Mouse (Mus musculus) neural tube, embryonic 15.5 days (tissue): ENCODE results near the gene Sox8. TPM values are rescaled to one million over a fixed set of nuclear protein-coding genes. Genes with fewer than 3 reads are reported as not detected.

Source experiments
- ATAC-seq: fragments of 200-750 bp; cut with Nextera tagmentation; 2 replicates; pipeline ENCODE4 v1.8.0; 2017; ENCODE audit warnings: mild to moderate bottlenecking, moderate TSS enrichment, moderate library complexity; ENCODE audit not compliant: low FRiP score
- H3K27ac ChIP-seq: fragments of 300-500 bp; sonication (generic); replicated peaks from 2 replicates; pipeline ENCODE4 v1.5.1; 2015; ENCODE audit warnings: mild to moderate bottlenecking, inconsistent platforms
- H3K27me3 ChIP-seq: fragments of 300-500 bp; sonication (generic); replicated peaks from 2 replicates; pipeline ENCODE4 v1.6.1; 2015; ENCODE audit warnings: inconsistent platforms
- H3K36me3 ChIP-seq: fragments of 300-500 bp; sonication (generic); 2 replicates; pipeline ENCODE4 v1.6.1; 2015; ENCODE audit warnings: inconsistent platforms
- H3K4me1 ChIP-seq: fragments of 300-500 bp; sonication (generic); 2 replicates; pipeline ENCODE4 v1.6.1; 2015; ENCODE audit warnings: inconsistent platforms
- H3K4me2 ChIP-seq: fragments of 300-500 bp; sonication (generic); 2 replicates; pipeline ENCODE4 v1.6.1; 2015; ENCODE audit warnings: inconsistent platforms, mild to moderate bottlenecking, moderate library complexity
- H3K4me3 ChIP-seq: fragments of 300-500 bp; sonication (generic); replicated peaks from 2 replicates; pipeline ENCODE4 v1.5.1; 2015; ENCODE audit warnings: mild to moderate bottlenecking, inconsistent platforms
- H3K9ac ChIP-seq: fragments of 300-500 bp; sonication (generic); replicated peaks from 2 replicates; pipeline ENCODE4 v1.6.1; 2015; ENCODE audit warnings: mild to moderate bottlenecking, inconsistent platforms
- H3K9me3 ChIP-seq: fragments of 300-500 bp; sonication (generic); replicated peaks from 2 replicates; pipeline ENCODE4 v1.6.1; 2016; ENCODE audit warnings: inconsistent platforms
- WGBS: fragments of 180-500 bp; shearing (Covaris S2); methylation state at CpG from one replicate; pipeline ENCODE4 v1.1.7; 2015; ENCODE audit warnings: mixed read lengths; 5-methylcytosine and 5-hydroxymethylcytosine counted together
- polyA plus RNA-seq: library from polyadenylated mRNA; unstranded; fragments of >200 nt; fragmentation: Nextera tagmentation; extraction: Ambion mirVana; gene quantifications from 2 replicates; pipeline ENCODE4 v1.2.1, GENCODE M21; 2015

Gene Sox8
- polyA plus RNA-seq, 1 experiment from 2014 or later: 16.0 TPM

DNA sequence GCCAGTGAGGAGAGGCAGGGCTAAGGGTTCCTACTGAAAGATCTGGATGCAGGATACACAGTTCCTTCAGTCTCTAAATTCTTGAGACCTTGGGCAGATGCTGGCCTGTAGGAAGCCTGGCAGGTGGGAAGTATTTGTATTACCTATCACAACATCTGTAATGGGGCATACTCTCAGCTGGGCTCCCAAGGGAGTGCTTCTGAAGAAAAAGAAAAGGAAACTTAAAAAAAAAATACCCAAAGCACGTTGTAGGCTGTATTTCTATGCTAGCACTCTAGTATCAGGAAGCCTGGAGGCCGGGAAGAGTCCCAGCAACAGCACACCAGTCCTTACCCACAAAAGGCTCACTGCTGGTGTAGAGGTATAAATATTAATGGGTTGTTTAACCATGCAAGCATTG is 7.2 kb upstream of the Sox8 start:
- H3K36me3 ChIP-seq: no peaks in the 10 kb centered on the region
- no peak overlapping the region for H3K9ac ChIP-seq
- 35% methylated on average over 2 of the region's 2 CpGs for WGBS
- H3K4me3 ChIP-seq: no peak overlapping the region
- H3K9me3 ChIP-seq: no peaks in the 10 kb centered on the region
- H3K27me3 ChIP-seq: no peaks in the 10 kb centered on the region
- ATAC-seq: no peak
- H3K27ac ChIP-seq: no peak overlapping the region
- peaks cover 33% of the 10 kb centered on the region for H3K4me1 ChIP-seq
- H3K4me2 ChIP-seq: no peak overlapping the region

DNA sequence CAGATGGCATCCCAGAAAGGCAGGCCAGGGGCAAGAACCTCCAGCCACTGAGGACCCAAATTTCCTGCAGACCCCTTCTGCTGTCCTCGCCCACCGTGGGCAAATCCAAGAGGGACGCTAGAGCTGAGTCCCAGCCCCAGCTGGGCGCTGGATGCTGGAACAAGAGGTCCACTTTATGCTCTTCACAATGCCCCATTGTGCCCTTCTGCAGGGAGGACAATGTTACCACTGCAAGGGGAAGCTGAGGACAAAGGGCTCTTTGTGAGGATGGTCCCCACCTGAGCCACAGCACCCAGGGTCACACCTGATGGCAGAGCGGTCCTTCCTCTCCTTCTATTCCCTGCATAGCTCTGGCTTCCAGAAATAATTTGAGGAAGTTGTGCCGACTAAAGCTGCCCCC is 6.8 kb upstream of the Sox8 start:
- Histone ChIP-seq H3K4me2 (no peak overlapping the region), H3K4me3 (no peak overlapping the region), H3K36me3 (no peaks in the 10 kb centered on the region), H3K9ac (no peak overlapping the region), H3K4me1 (peaks cover 33% of the 10 kb centered on the region), H3K9me3 (no peaks in the 10 kb centered on the region), H3K27me3 (no peaks in the 10 kb centered on the region), H3K27ac (no peak overlapping the region)
- ATAC-seq: no peak
- WGBS: 52% methylated on average over 6 of the region's 6 CpGs

- Histone ChIP-seq H3K27ac (0 out of 2 replicates have a peak overlapping the region, but pooled peaks have one; percentile 18), H3K4me1 (peaks cover 39% of the 10 kb centered on the region), H3K9me3 (no peaks in the 10 kb centered on the region), H3K27me3 (no peaks in the 10 kb centered on the region; the same call in 1 of the 2 replicates), H3K4me2 (no peak overlapping the region), H3K9ac (no peak overlapping the region), H3K4me3 (no peak overlapping the region), H3K36me3 (no peaks in the 10 kb centered on the region)
- no peak for ATAC-seq
- 61% methylated on average over 2 of the region's 2 CpGs for WGBS
Observed at GRCm38 (mm10) chr17:25576034-25576433, 5.5 kb upstream of the Sox8 start.

DNA sequence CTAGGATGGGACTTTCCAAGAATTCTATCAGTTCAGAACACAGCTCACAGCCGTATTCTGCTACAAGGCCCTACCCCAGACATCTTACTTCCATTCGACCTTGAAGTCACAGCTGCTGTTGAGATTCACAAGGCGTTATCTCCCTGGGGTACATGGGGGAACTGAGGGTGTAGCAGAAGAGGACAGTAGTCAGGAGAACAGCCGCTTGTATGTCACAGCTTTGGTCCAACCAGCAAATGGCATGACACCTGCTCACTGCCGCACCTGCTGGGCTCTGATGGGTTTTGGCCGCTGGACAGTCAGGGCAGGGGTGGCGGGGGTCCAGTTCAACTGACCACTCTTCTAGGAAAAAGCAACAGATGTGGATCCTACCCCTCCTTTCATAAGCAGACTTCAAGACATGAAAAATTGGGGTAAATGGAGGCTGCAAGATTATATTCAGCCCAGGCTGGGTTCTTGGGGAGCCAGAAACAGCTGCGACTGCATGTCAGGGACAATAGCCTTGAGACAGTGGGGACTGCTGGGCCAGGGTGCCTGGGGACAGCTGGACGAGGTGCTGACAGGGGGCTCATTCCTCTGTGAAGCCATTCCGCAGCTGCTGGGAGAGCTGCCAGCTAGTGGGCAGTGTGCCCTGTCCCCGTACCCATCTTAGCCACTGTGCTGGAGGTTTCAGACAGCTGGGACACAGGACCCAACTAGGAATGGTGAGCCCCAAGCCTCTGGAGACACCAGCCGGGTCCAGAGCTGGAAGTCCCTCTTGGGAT is 4.9 kb upstream of the Sox8 start:
- Histone ChIP-seq H3K4me2 (no peak overlapping the region), H3K36me3 (no peaks in the 10 kb centered on the region), H3K27me3 (peaks cover 1% of the 10 kb centered on the region), H3K4me1 (peaks cover 46% of the 10 kb centered on the region), H3K9ac (no peak overlapping the region), H3K27ac (no peak overlapping the region), H3K4me3 (no peak overlapping the region), H3K9me3 (no peaks in the 10 kb centered on the region)
- ATAC-seq: no peak
- 63% methylated on average over 12 of the region's 12 CpGs for WGBS

- H3K4me3 ChIP-seq: peak overlapping the region; percentile 50
- H3K36me3 ChIP-seq: no peaks in the 10 kb centered on the region
- H3K9ac ChIP-seq: peak overlapping the region; percentile 54; the same call in 1 of the 2 replicates
- H3K4me2 ChIP-seq: peak overlapping the region; percentile 93
- H3K4me1 ChIP-seq: peaks cover 46% of the 10 kb centered on the region
- no peaks in the 10 kb centered on the region for H3K9me3 ChIP-seq
- WGBS: 9% methylated on average over 8 of the region's 8 CpGs
- H3K27me3 ChIP-seq: peaks cover 25% of the 10 kb centered on the region
- H3K27ac ChIP-seq: no peak overlapping the region
- no peak for ATAC-seq
Observed at GRCm38 (mm10) chr17:25571453-25571820, 951 bp upstream of the Sox8 start.

DNA sequence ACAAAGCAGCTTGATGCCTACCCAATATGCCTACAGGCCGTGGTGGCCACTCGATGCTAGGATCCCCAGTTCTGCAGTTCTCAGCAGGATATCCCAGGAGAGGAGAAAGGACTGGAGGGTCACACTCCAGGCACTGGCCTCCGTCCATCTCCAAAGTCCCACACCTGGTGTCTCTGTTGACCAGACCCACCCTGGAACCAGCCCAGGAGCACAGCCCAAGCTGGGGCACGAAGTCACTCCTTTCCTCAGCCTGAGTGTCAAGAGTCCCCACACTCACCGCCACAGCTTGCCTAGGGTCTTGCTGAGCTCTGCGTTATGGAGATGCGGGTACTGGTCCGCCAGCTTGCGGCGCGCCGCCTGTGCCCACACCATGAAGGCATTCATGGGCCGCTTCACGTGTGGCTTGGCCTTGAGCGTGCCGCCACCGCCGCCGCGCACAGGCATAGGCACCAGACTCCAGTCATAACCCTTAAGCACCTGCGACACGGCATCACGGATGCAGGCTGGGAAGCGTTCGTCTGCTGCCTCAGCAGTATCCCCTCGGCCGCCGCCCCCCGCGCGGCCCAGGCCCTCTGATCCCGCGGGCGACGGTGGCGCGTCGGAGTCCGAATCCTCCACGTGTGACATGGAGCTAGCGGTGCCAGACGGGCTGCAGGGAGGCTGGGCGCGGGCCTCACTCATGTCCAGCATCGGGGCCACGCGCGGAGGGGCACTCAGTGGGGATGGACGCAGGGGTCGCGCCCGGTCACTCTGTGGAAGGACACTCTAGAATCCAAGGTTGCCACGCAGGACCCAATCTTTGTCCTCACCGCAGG is 446 bp downstream of the Sox8 start:
- no peaks in the 10 kb centered on the region for H3K36me3 ChIP-seq
- peak overlapping the region; percentile 54 for H3K9ac ChIP-seq
- H3K4me1 ChIP-seq: peaks cover 46% of the 10 kb centered on the region
- H3K4me3 ChIP-seq: peak overlapping the region; percentile 50
- H3K9me3 ChIP-seq: no peaks in the 10 kb centered on the region
- 2% methylated on average over 54 of the region's 54 CpGs for WGBS
- H3K27me3 ChIP-seq: peaks cover 25% of the 10 kb centered on the region
- peak overlapping the region; percentile 93 for H3K4me2 ChIP-seq
- ATAC-seq: peak; percentile 7; the same call in 1 of the 2 replicates
- H3K27ac ChIP-seq: peak overlapping the region; percentile 62; the same call in 1 of the 2 replicates

- peak overlapping the region; percentile 54; the same call in 1 of the 2 replicates for H3K9ac ChIP-seq
- peaks cover 25% of the 10 kb centered on the region for H3K27me3 ChIP-seq
- H3K36me3 ChIP-seq: no peaks in the 10 kb centered on the region
- H3K4me1 ChIP-seq: peaks cover 46% of the 10 kb centered on the region
- peak overlapping the region; percentile 50 for H3K4me3 ChIP-seq
- 75% methylated on average over 11 of the region's 11 CpGs for WGBS
- peak overlapping the region; percentile 62 for H3K27ac ChIP-seq
- no peaks in the 10 kb centered on the region for H3K9me3 ChIP-seq
- H3K4me2 ChIP-seq: peak overlapping the region; percentile 93
- ATAC-seq: no peak
Observed at GRCm38 (mm10) chr17:25568880-25569279, 1.6 kb downstream of the Sox8 start.

- 38% methylated on average over 10 of the region's 10 CpGs for WGBS
- peaks cover 46% of the 10 kb centered on the region for H3K4me1 ChIP-seq
Observed at GRCm38 (mm10) chr17:25568206-25568605, 2.3 kb downstream of the Sox8 start.

DNA sequence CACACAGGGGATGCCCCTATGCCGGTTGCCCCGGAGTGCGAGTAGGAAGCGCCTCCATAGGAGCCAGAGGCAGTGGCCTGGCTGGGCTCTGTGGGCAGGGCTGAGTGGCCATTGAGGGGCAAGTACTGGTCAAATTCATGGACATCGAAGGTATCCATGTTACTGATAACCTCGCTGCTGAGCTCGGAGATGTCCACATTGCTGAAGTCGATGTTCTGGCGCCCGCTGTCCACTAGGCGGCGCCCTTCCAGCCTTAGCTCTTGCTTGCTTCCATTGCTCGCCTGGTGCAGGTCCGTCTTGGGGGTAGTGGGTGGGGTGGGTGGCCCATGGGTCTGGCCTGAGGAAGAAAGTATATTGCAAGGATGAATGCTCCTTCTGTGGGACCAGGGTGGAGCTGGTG is 2.7 kb downstream of the Sox8 start:
- no peaks in the 10 kb centered on the region for H3K9me3 ChIP-seq
- peaks cover 25% of the 10 kb centered on the region for H3K27me3 ChIP-seq
- H3K4me2 ChIP-seq: peak overlapping the region; percentile 93
- no peak for ATAC-seq
- H3K9ac ChIP-seq: no peak overlapping the region; the same call in 1 of the 2 replicates
- WGBS: 29% methylated on average over 14 of the region's 14 CpGs
- H3K27ac ChIP-seq: peak overlapping the region; percentile 62
- peaks cover 46% of the 10 kb centered on the region for H3K4me1 ChIP-seq
- peak overlapping the region; percentile 50 for H3K4me3 ChIP-seq
- no peaks in the 10 kb centered on the region for H3K36me3 ChIP-seq

More at GRCm38 (mm10) chr17:25568206-25568605, 2.3 kb downstream of the Sox8 start:
- H3K4me3 ChIP-seq: peak overlapping the region; percentile 50
- H3K4me2 ChIP-seq: peak overlapping the region; percentile 93
- peak overlapping the region; percentile 62 for H3K27ac ChIP-seq
- no peak for ATAC-seq
- no peaks in the 10 kb centered on the region for H3K9me3 ChIP-seq
- H3K36me3 ChIP-seq: no peaks in the 10 kb centered on the region
- H3K9ac ChIP-seq: 0 out of 2 replicates have a peak overlapping the region, but pooled peaks have one; percentile 54
- H3K27me3 ChIP-seq: peaks cover 25% of the 10 kb centered on the region

GRCm38 (mm10) chr17:25567261-25567660 is 3.2 kb downstream of the Sox8 start:
- Histone ChIP-seq H3K9me3 (no peaks in the 10 kb centered on the region), H3K4me2 (peak overlapping the region; percentile 93), H3K27ac (peak overlapping the region; percentile 62), H3K9ac (peak overlapping the region; percentile 20; the same call in 1 of the 2 replicates), H3K4me1 (peaks cover 48% of the 10 kb centered on the region), H3K4me3 (peak overlapping the region; percentile 50), H3K36me3 (no peaks in the 10 kb centered on the region), H3K27me3 (peaks cover 25% of the 10 kb centered on the region)
- no peak for ATAC-seq
- 75% methylated on average over 13 of the region's 13 CpGs for WGBS

- Histone ChIP-seq H3K4me1 (peaks cover 54% of the 10 kb centered on the region), H3K4me2 (peak overlapping the region; percentile 93), H3K27me3 (peaks cover 25% of the 10 kb centered on the region), H3K9me3 (no peaks in the 10 kb centered on the region), H3K4me3 (no peak overlapping the region), H3K9ac (no peak overlapping the region), H3K36me3 (no peaks in the 10 kb centered on the region), H3K27ac (peak overlapping the region; percentile 66)
- ATAC-seq: no peak
- 76% methylated on average over 17 of the region's 17 CpGs for WGBS
Observed at GRCm38 (mm10) chr17:25565860-25566600, 4.5 kb downstream of the Sox8 start.
